Mouse (Mus musculus) liver, postnatal 0 days (tissue): Measurements from ENCODE around the gene Gca.
A peak's percentile ranks its signal among the peaks of the same experiment; 100 is the strongest.

Experiments
- CTCF ChIP-seq: sonication (generic); IDR thresholded peaks from 2 replicates; pipeline ENCODE4 v1.5.1; 2016; ENCODE audit warnings: antibody characterized with exemption, low read depth
- EP300 ChIP-seq: IDR thresholded peaks from 2 replicates; pipeline ENCODE4 v1.6.1; 2016; ENCODE audit warnings: antibody characterized with exemption, low read depth, mild to moderate bottlenecking

DNA sequence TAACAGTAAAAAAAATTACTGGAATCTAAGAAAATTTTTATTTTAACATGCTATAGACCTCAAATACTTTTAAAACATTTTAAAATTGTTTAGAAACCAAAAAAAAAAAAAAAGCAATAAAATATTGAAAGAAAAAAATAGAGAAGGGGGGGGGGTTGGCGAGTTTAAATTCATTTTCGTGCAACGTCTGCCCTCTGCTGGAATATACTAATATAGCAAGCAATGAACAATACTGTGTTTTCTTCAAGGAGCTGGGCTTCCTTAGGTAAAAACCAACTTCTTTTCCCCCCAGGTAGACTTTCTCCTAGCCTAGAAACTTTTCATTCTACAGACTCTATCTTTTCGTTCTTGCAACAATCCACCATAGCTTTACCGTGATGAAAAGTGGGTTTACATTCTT lies 36.4 kb upstream of the Gca start:
- TF ChIP-seq CTCF (peak; percentile 64), EP300 (no peak)
